Comparison of ENCODE assay signal across 8 mouse cellular contexts in the genomic region with DNA sequence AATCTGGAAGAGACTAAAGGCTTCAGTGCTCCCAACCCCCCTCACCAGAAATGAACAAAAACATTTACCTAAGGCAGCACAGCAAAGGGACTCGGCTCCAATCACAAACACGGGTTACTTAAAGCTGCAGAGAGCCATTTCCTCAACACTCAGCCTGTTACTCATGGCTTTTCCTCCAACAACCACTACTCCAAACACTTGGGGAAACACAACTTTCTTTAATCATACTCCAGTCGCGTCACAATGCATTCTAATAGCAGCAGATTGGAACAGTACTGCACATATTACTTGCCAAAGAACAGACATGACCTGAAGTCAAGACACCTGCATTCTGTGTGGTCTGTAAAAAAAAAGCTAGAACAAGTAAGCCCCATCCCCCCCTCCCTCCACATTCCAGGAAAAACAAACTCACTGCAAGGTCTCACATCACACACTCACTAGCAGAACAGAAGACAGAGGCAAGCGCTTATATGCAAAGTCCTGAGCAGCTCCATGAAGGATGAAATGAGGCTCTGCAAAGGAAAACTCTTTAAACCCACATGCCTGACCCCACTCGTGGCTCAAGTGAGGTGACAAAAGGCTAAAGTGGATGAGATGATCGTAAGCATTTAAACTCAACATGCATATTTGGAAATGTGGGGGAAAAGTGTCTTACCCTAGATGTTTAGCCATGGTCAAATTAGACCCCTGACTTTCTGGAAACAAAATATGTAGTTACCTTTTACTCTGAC. TPM values are rescaled to one million over a fixed set of nuclear protein-coding genes. Genes with fewer than 3 reads are reported as not detected.
DNase-seq lines count a peak whose midpoint lies in the region; ATAC-seq and TF ChIP-seq lines count a peak whose summit lies in the region.

No protein-coding gene starts in this region.

- intact Hi-C loops in gastrocnemius, adult 2 months (cut with DNase I) = no loop called here
- intact Hi-C loops in gastrocnemius, postnatal 36 days (cut with DNase I) = no loop called here
- intact Hi-C loops in left cerebral cortex, postnatal 25 days (cut with DNase I) = no loop called here

- H3K9me3 ChIP-seq in embryonic facial prominence, embryonic 12.5 days = no peaks in the 10 kb centered on the region
- no peaks in the 10 kb centered on the region for H3K9me3 ChIP-seq in intestine, embryonic 16.5 days (ENCODE audit: control insufficient read depth, low read length)
- no peaks in the 10 kb centered on the region for H3K9me3 ChIP-seq in neural tube, embryonic 12.5 days

- ATAC-seq in embryonic facial prominence, embryonic 12.5 days (ENCODE audit: insufficient number of reproducible peaks, insufficient read depth, low FRiP score, low TSS enrichment) = no peak
- ATAC-seq in intestine, embryonic 16.5 days = no peak
- no peak for ATAC-seq in neural tube, embryonic 12.5 days (ENCODE audit: low FRiP score, low read depth)

- peak overlapping the region; percentile 100 for H3K27ac ChIP-seq in gastrocnemius, adult 2 months
- no peak overlapping the region; the same call in 1 of the 2 replicates for H3K27ac ChIP-seq in embryonic facial prominence, embryonic 12.5 days
- peak overlapping the region; percentile 68 for H3K27ac ChIP-seq in intestine, embryonic 16.5 days (ENCODE audit: low read length)
- no peak overlapping the region for H3K27ac ChIP-seq in neural tube, embryonic 12.5 days

- H3K36me3 ChIP-seq in C2C12 (ENCODE audit: control insufficient read depth, insufficient read depth) = peaks cover 65% of the 10 kb centered on the region
- H3K36me3 ChIP-seq in embryonic facial prominence, embryonic 12.5 days = peaks cover 45% of the 10 kb centered on the region
- H3K36me3 ChIP-seq in intestine, embryonic 16.5 days (ENCODE audit: control insufficient read depth, insufficient read depth, low read length) = peaks cover 21% of the 10 kb centered on the region
- peaks cover 41% of the 10 kb centered on the region for H3K36me3 ChIP-seq in neural tube, embryonic 12.5 days

- no peaks in the 10 kb centered on the region for H3K27me3 ChIP-seq in C2C12 (ENCODE audit: control insufficient read depth, insufficient read depth, insufficient read length)
- H3K27me3 ChIP-seq in embryonic facial prominence, embryonic 12.5 days = no peaks in the 10 kb centered on the region
- no peaks in the 10 kb centered on the region for H3K27me3 ChIP-seq in intestine, embryonic 16.5 days (replicated peaks; ENCODE audit: control insufficient read depth, insufficient read depth, low read length)
- no peaks in the 10 kb centered on the region for H3K27me3 ChIP-seq in neural tube, embryonic 12.5 days (replicated peaks)

- peaks cover 74% of the 10 kb centered on the region for H3K79me2 ChIP-seq in C2C12 (ENCODE audit: control insufficient read depth, insufficient read depth)

- H3K79me3 ChIP-seq in C2C12 (ENCODE audit: low read depth) = peaks cover 65% of the 10 kb centered on the region

- H3K4me2 ChIP-seq in embryonic facial prominence, embryonic 12.5 days (replicated peaks) = peak overlapping the region; percentile 77
- H3K4me2 ChIP-seq in intestine, embryonic 16.5 days (ENCODE audit: low read depth, low read length) = peak overlapping the region; percentile 82
- peak overlapping the region; percentile 97 for H3K4me2 ChIP-seq in neural tube, embryonic 12.5 days (replicated peaks)

- peak overlapping the region; percentile 80 for H3K4me3 ChIP-seq in gastrocnemius, adult 2 months
- H3K4me3 ChIP-seq in C2C12 (ENCODE audit: insufficient read depth, poor library complexity, severe bottlenecking) = peak overlapping the region; percentile 98
- H3K4me3 ChIP-seq in embryonic facial prominence, embryonic 12.5 days = peak overlapping the region; percentile 100
- peak overlapping the region; percentile 67 for H3K4me3 ChIP-seq in intestine, embryonic 16.5 days (ENCODE audit: low read length)
- H3K4me3 ChIP-seq in neural tube, embryonic 12.5 days = peak overlapping the region; percentile 92

- no peak for DNase-seq in gastrocnemius, adult 2 months
- no peak for DNase-seq in gastrocnemius, postnatal 36 days
- no peak for DNase-seq in left cerebral cortex, postnatal 25 days (ENCODE audit: low spot score in 2 of 2)
- DNase-seq in ovary, postnatal 10 days (ENCODE audit: low spot score) = no peak

- peak overlapping the region; percentile 67 for H3K9ac ChIP-seq in embryonic facial prominence, embryonic 12.5 days
- peak overlapping the region; percentile 62 for H3K9ac ChIP-seq in intestine, embryonic 16.5 days (ENCODE audit: low read depth, low read length)
- H3K9ac ChIP-seq in neural tube, embryonic 12.5 days = peak overlapping the region; percentile 68

- WGBS in embryonic facial prominence, embryonic 12.5 days = 28% methylated on average over 7 of the region's 7 CpGs
- WGBS in intestine, embryonic 16.5 days = 5% methylated on average over 7 of the region's 7 CpGs
- WGBS in neural tube, embryonic 12.5 days = 49% methylated on average over 7 of the region's 7 CpGs

- H3K4me1 ChIP-seq in embryonic facial prominence, embryonic 12.5 days = peaks cover 21% of the 10 kb centered on the region
- H3K4me1 ChIP-seq in intestine, embryonic 16.5 days (ENCODE audit: control insufficient read depth, insufficient read depth, low read length) = peaks cover 29% of the 10 kb centered on the region
- H3K4me1 ChIP-seq in neural tube, embryonic 12.5 days = peaks cover 29% of the 10 kb centered on the region

- no peak for TF ChIP-seq CTCF in gastrocnemius, adult 2 months (IDR thresholded peaks at IDR 0.05)
- TF ChIP-seq CTCF in C2C12 (IDR thresholded peaks at IDR 0.05; ENCODE audit: control insufficient read depth, insufficient read depth, insufficient read length) = no peak

- peak overlapping the region; percentile 36 for H3ac ChIP-seq in C2C12 (ENCODE audit: control insufficient read depth, insufficient read length, low read depth)

TF ChIP-seq in C2C12, 6 proteins besides CTCF, POLR2A, EP300 and RAD21:
- TF ChIP-seq MAX (IDR thresholded peaks at IDR 0.05) (no peak), MYOD1 (IDR thresholded peaks at IDR 0.05; ENCODE audit: control insufficient read depth, insufficient read length, low read depth) (no peak), MYOG (IDR thresholded peaks at IDR 0.05; ENCODE audit: control insufficient read depth, extremely low read depth, insufficient read length) (no peak), CEBPB (IDR thresholded peaks at IDR 0.05; ENCODE audit: low read depth) (no peak), USF1 (IDR thresholded peaks at IDR 0.05; ENCODE audit: low read depth) (no peak), FOSL1 (IDR thresholded peaks at IDR 0.05; ENCODE audit: insufficient read depth, low read length, poor library complexity, severe bottlenecking) (no peak)

RNA-seq across cellular contexts. Expression of a gene that starts 26.3 kb away (rescaled TPM):
- total RNA-seq in gastrocnemius, adult 2 months (2021) = 10 to 100 TPM; 71.2 to 78.6 TPM
- 10 to 100 TPM; 70.8 to 71.1 TPM for total RNA-seq in gastrocnemius, postnatal 36 days (2021)
- polyA plus RNA-seq in C2C12 (2012; fragmentation: generic; extraction: Trizol) = 69.6 TPM
- 78.8 and 80.0 TPM in 2 replicates for polyA plus RNA-seq in embryonic facial prominence, embryonic 12.5 days (2016; fragmentation: Nextera tagmentation; extraction: Ambion mirVana)
- 58.9 and 64.3 TPM in 2 replicates for polyA plus RNA-seq in intestine, embryonic 16.5 days (2015; fragmentation: Nextera tagmentation; extraction: Ambion mirVana)
- polyA plus RNA-seq in neural tube, embryonic 12.5 days (2016; fragmentation: Nextera tagmentation; extraction: Ambion mirVana) = 66.1 and 70.4 TPM in 2 replicates
- 10 to 100 TPM; 82.0 to 86.8 TPM for total RNA-seq in left cerebral cortex, postnatal 25 days (2021)

RNA-seq across cellular contexts. Expression of a gene that starts 56.8 kb away (rescaled TPM):
- 10 to 100 TPM; 32.4 to 44.6 TPM for total RNA-seq in gastrocnemius, adult 2 months (2021)
- 10 to 100 TPM; 43.4 to 44.2 TPM for total RNA-seq in gastrocnemius, postnatal 36 days (2021)
- 128 TPM for polyA plus RNA-seq in C2C12 (2012; fragmentation: generic; extraction: Trizol)
- 25.3 and 27.0 TPM in 2 replicates for polyA plus RNA-seq in embryonic facial prominence, embryonic 12.5 days (2016; fragmentation: Nextera tagmentation; extraction: Ambion mirVana)
- 14.0 and 20.8 TPM in 2 replicates for polyA plus RNA-seq in intestine, embryonic 16.5 days (2015; fragmentation: Nextera tagmentation; extraction: Ambion mirVana)
- 10.6 and 12.6 TPM in 2 replicates for polyA plus RNA-seq in neural tube, embryonic 12.5 days (2016; fragmentation: Nextera tagmentation; extraction: Ambion mirVana)
- total RNA-seq in left cerebral cortex, postnatal 25 days (2021) = 10 to 100 TPM; 27.0 to 31.6 TPM

Comparison
In these comparisons a context has a peak if more than half of its experiments do, and no peak if none do; other contexts are left out.
1. H3K27ac ChIP-seq: peak in gastrocnemius, adult 2 months (single experiment) and intestine, embryonic 16.5 days (single experiment); none in embryonic facial prominence, embryonic 12.5 days (single experiment) and neural tube, embryonic 12.5 days (single experiment).
2. Peak in every context shown above with its lines, with median percentiles within 50 percentile points of each other: H3K4me3 ChIP-seq, H3K4me2 ChIP-seq and H3K9ac ChIP-seq.